Mouse (Mus musculus) large intestine, adult 2 months (tissue): ENCODE measurements around the gene Itm2b. TPM values are rescaled to one million over a fixed set of nuclear protein-coding genes. Genes with fewer than 3 reads are reported as not detected.

Experiments
- DNase-seq: peaks from one replicate; pipeline ENCODE4 v3.0.0-alpha.2; 2012; ENCODE audit warnings: low read depth, low spot score
- WGBS: fragments of 180-500 bp; shearing (Covaris S2); methylation state at CpG from one replicate; pipeline ENCODE4 v1.1.7; 2018; 5-methylcytosine and 5-hydroxymethylcytosine counted together
- polyA plus RNA-seq: library from polyadenylated mRNA; depleted of rRNA; stranded (reverse); fragments of >200 nt; gene quantifications from 2 replicates; pipeline ENCODE4 v1.2.3, GENCODE M21; 2012

Gene Itm2b
- polyA plus RNA-seq, 1 experiment = 734 TPM

DNA sequence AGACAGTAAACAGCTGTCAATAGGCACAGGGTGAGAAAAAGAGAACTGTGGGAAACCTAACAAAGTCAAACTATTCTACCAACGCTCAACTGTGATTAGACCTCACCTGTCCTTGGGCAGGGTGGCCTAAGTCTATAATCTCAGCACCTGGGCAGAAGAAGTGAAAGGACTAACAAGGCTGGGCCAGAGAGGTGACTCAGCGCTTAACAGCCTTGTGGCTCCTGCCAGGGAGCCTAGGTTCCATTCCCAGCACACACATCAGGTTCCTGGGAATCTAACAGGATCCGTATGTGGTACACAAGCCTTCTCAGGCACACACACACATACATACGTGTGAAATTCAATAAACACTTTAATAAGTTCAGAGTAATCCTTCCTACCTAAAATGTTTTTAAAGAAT, 13.5 kb downstream of the Itm2b start:
- WGBS = 60% methylated on average over 4 of the region's 4 CpGs
- no peak for DNase-seq

DNA sequence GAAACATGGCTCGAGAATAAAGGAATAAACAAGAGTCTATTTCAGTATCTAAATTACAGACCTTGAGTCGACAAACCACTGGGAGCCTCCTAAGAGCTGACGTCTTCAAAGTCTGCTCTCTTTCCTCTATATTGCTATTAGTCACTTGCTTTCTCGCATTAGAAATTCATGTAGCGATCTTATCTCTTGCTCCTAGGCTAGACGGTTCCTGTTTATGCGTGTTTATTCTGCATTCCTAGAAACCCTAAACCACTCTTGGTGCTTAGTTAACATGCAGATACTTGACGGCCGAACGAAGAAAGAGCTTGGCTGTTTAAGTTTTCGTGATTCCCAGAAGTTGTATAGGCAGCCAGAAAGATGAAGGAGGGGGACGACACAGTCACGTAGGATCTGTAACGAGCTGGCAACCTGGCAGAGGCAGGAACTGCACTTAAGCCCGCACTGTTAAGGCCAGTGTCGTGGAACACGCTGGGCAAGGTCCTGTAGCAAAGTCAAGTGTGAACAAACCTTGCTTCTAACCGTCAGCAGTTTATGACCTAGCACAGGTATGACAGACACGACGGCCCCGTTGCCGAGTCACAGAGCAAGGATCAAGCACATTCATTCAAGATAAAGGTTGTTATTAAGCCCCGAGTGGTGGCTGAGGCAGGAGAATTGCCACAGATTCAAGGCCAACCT, 14.3 kb downstream of the Itm2b start:
- 70% methylated on average over 23 of the region's 23 CpGs for WGBS
- no peak for DNase-seq

DNA sequence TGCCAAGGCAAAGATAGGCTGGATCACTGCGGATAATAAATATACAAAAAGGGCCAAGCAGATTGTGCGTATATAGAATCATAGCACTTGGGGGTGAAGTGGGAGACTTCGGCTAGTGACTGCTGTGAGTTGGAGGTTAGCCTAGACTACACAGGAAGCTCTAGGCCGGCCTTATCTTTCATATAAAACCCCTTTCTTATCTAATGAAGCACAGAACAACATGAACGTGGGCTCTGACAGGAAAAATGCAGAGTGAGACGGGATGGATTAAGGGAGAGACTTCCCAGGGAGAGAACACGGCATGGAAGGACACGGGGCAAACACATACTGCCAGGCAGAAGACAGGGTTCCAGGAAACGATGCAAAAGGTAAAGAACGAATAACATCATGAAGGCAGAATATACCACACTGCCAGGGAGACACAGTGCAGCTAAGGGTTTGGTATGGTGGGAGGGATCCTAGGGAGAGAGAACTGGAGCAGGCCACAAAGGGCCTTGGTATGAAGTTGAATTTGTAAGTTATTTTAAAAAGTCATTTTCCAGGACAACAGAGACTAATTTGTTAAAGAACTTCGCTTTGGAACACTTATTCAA, 14.9 kb downstream of the Itm2b start:
- DNase-seq = no peak
- WGBS = 70% methylated on average over 11 of the region's 11 CpGs

DNA sequence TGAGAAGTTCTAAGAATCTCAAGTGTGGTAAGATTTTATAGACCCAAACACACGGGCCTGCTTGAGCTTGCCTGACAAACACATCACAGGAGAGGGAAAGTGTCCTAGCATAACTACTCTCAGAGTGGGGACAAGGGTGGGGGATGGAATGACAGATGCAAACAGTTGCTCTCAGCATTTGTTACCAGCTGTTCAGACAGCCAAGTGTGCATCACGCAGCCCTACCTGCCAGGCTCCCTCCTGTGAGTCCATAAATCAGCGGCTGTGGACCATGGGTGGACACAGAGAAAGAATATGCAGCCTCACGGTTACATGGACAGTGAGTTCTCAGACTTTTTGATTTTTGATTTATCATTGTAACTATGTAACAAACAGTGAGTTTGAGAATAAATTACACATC, 15.5 kb downstream of the Itm2b start:
- WGBS = 65% methylated on average over 4 of the region's 4 CpGs
- DNase-seq = no peak

DNA sequence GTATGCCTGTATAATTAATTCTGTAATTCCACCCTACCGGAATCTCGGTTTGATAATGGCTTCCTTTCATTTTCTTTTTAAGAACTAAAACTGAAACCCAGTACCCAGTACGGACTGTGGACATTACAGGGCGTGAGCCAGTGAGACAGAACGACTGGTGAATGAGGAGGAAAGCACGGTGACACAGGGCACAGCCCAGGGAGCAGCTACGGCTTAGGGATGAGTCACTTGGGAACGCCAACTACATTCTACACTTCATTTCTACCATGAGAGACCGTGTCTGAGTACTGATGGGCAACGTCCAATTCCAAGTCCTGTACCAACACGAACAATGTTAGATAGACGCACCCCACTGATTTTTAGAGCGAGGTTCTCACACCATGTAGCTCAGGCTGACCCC, 16.1 kb downstream of the Itm2b start:
- no peak for DNase-seq
- 64% methylated on average over 13 of the region's 13 CpGs for WGBS

DNA sequence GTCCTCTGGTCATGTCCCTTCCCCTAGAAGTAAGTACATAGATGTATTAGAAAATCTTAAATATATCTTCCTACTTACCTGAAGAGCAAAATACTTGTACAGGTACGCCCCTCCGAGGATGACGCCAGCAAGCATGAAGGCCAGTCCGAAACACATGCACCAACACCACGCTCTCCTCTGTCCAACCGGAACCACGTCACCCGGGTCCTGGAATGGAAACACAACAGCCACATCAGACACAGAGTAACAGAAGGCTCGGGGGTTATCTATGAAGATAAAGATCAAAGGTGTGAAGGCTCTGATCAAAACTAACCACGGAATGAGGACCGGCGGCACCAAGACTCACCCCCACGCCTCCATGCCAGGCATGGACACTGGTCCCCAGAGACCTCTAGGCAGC, 16.9 kb downstream of the Itm2b start:
- 93% methylated on average over 13 of the region's 13 CpGs for WGBS
- no peak for DNase-seq

DNA sequence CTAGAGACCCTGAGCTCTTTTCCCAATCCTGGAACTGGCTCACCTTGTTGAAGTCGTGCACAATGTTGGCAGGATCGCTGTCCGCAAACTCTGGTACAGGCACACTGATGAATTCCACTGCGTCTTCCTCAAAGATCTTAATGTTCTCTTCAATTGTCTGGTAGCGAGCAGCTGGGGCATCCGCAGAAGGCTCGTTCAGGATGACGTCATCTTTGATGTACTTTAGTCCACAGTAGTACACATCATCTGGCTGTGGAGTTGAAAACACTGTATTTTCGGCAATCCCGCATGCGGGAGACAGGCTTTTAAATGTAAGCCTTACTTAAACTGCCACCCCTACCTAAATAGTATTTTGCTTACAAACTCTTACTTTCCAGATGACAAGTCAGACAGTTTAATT, 18.8 kb downstream of the Itm2b start:
- no peak for DNase-seq
- WGBS = 81% methylated on average over 11 of the region's 11 CpGs

DNA sequence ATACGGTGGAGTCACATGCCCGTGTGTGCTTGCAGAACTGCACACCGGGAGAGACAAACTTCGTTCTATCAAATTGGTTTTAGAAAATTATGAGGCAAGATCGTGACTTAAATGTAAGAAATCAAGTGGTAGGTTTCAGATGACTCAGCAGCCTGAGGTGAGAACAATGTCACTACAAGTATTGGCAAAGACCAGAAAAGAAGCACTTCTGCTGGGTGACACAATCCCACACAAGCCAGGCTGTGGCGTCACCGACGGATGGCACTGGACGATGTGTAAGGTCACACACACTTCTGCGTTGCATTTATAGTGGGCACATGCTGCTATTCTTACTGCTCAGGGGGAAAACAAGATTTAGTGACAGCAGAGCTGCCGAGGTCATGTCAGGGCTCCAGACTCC, 21.3 kb downstream of the Itm2b start:
- DNase-seq = no peak
- WGBS = 95% methylated on average over 11 of the region's 11 CpGs

DNA sequence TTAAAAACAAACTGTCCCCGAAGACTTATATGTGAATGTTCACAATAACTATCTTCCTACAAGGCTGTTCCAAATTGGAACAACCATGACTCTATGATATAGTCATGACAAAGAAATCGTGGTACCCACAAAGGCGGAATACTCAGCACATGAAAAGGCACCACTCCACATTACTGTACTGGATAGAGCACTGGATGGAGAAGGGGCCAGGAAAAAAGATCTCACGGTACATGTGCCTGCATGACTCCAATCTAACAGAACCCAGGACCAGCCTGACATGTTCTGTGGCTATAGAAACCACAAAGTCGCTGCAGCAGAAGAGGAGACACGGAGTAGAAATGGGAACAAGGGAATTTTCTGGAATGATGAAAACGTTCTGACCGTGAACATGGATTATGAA, 30.4 kb downstream of the Itm2b start:
- 89% methylated on average over 8 of the region's 8 CpGs for WGBS
- DNase-seq = no peak

DNA sequence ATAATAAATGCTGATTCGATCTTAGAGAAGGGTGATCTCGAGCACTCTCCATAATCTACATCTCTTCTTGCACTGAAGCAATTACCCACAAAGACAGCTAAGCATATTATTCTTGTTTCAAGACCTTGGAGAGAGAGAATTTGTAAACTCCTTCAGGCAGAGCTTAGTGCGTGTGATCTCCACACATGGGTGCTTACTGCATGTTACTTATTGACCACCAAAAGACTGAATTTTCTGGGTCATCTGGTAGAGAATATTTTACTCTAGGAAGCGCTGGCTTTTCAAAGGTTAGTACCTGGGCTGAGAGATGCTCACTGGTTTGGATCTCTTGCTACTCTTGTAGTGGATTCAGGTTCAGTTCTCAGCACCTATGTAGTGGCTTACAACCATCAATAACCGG, 34.0 kb downstream of the Itm2b start:
- 96% methylated on average over 5 of the region's 5 CpGs for WGBS
- no peak for DNase-seq

DNA sequence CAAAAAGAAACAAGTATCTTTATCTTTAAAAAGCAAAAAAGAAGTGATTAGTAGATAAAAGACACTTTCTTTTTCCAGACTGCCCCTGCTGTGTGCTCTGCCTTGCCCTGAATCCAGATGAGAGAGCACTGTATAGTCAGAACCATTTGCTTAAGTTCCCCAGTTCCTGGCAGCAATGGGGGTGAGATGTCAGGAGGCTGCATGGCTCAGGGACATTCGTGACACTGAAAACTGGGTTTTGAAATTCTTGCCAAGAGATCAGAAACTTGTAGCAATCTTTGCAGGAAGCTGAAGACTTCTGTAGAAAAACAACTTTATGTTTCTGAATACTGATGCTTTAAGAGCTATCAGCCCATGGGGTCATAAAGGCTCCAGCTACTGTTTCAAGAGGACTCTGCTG, 35.1 kb downstream of the Itm2b start:
- DNase-seq = no peak
- WGBS = 85% methylated on average over 1 of the region's 1 CpGs

DNA sequence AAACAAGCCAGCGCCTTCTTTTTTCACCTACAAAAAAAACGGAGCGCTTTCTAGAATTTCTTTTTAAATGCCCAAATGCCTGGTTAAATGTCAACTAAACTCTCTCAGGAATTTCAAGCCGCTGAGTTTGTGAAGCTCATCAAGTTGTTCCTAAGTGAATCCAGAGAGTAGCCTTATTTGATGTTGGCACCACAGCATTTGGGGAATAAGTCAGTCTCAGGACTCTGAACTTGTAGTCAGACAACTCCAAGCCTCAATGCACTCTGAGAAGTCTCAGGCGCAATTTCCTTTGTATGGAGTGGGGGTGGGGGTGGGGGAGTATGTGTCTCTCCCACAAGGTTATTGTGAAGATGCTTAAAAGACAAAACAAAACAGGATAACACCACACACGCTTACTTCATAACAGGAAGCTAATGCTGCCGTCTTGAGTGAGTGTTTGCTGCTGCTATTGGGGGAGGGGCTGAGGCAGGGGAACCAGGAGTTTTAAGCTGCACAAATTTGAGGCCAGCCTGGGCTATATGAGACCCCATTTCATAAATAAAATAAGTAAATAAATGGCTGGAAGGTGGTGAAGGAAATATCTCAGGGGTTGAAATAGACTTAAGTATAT, 35.9 kb downstream of the Itm2b start:
- WGBS = 66% methylated on average over 7 of the region's 7 CpGs

DNA sequence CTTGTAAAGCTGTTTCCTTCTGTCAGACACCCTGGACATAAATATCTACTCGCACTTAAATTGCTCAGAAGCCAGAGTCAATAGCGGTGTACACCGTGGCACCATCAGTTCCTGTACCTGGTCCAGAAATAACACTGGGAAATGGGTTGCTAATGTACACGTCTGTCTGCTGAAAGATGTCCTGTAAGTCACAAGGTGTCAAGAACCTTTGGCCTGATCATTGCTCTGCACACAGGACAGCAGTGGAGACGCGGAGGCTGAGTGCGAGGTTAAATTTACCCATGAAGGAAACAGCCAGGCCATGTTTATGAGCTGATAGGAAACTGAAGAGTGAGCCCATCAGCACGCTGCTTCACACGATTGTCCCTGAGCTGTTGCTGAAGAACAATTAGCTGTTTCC, 37.8 kb downstream of the Itm2b start:
- WGBS = 77% methylated on average over 9 of the region's 9 CpGs
- no peak for DNase-seq

More for the DNA sequence above, 35.9 kb downstream of the Itm2b start:
- no peak for DNase-seq

DNA sequence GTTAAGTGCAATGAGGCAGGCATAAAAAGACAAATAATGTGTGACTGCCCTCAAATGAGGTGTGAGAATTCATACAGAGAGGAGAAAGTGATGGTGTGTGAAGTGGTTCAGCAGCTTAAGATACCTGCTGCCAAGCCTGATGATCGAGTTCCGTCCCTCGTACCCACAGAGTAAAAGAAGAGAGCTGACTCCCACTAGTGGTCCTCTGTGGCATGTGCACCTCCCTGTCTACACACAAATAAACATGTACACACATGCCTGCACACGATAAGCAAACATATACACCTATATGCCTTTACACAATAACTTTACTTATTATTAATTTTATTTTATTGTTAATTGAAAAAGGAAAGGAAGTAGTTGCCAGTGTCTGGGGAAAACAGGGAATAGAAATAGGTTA, 39.5 kb downstream of the Itm2b start:
- 94% methylated on average over 4 of the region's 4 CpGs for WGBS
- no peak for DNase-seq

DNA sequence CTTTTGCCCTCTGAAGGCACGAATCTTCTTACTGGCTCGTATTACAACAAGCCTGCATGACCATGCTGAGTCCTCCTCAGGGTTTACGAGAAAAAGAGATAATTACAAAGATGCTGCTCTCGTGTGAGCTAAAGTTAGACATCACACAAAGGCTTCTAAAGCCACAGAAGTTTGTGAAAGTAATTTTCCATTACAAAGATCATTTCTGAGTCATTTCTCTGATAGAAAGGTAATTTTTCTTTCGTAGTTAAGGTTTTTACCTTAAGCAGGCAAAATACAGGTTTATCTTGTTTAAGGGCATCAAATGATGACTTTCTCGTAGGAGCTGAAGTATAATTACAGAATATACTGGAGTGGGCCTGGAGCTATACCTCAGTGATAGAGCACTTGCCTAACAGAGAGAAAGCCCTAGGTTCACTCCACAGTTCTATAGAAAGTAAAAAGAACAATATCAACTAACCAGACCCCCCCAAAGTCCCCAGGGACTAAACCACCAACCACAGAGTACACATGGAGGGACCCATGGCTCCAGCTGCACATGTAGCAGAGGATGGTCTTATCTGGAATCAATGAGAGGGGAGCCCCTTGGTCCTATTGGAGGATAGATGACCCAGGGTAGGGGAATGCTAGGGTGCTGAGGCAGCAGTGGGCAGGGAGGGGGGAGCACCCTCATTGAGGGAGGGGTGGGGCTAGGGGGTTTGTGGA, 44.9 kb downstream of the Itm2b start:
- no peak for DNase-seq
- 58% methylated on average over 6 of the region's 6 CpGs for WGBS

DNA sequence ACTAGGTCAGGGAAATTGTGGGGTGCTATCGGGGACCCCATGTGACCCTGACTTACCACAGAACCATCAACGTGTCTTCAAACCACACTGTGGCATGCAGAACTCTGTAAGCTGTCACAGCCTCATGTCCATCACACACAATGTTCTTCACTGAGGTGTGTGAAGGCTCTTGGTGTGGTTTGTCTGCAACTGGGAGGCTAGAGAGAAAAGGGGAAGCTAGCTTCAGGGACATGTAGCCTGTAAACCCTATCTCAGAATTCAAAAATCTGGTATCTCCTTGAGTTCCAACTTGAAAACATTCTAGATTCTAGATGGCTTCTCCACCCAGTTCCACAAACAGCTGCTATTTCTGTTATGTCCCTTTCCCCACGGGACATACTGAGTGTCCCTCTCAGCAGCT, 45.5 kb downstream of the Itm2b start:
- 68% methylated on average over 3 of the region's 3 CpGs for WGBS
- DNase-seq = no peak

DNA sequence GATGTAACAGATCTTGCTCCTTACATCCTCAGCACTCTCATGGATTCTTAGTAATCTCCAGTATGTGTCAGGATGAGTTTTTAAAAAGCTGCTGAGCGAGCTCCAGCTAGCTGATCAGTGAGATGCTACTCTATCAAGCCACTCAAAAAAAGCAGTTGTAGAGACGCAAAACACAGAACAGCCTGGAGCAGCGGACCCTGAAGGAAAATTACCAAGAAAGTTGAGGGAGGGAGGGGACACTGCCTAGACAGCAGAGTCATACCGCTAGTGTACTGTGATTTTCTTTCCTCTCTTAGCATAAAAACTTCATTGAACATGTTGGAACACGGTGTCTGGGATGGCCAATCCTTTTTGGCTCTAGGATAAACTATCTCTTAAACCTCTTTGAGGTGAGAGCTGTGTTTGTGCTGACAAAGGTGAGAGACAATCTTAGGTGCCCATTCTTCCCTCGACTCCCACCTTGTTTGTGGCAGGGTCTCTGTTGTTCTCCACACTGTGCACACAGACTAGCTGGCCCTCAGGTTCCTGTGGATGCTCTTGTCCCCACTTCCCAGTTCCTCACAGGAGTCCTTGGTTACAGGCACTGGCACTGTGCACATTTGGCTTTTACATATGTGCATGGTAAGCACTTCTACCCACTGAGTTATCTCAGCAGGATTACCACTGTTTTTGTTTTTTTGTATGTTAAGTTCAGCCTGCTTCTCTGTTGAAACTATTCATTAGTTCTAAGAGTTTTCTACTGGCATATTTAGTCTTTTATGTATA, 48.6 kb downstream of the Itm2b start:
- WGBS = 71% methylated on average over 6 of the region's 6 CpGs

DNA sequence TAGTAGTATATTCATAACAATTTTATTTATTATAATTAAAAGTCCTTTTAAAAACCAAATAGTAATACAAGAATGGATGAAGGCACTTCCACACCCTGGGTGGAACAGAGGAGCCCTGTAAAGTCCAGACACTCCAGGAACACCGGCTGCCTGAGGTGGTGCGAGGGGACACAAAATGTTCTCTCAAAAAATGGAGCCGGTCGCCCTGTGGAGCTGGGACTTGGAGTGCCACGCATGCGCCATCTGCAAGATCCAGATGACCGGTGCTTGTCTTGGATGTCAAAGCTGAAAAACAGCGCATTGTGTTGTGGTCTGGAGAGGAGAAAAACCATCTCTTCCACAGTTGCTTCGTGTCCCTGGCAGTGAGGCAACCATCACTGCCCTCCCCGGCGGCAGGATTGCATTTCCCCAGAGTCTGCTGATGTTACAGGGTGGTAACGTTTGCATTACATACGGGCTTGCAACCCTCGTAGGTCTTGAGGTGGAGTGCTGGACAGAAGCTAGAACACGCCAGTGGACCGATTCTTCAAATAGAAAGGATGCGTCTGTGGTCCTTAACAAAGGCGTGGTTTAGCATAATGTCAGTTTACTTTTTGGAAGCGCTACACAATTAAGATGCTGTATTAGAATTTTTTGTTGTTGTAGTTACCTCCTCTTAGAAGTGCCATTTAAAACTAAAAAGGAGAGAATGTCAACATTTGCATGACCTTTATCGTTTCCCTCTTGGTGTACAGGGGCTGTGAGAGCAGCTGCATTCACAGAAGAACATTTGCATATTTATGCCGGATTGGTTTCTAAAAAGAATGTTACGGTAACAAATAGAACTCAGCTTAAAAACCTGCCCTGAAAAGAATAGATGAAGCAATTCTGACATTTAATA, 49.9 kb downstream of the Itm2b start:
- no peak for DNase-seq
- WGBS = 76% methylated on average over 22 of the region's 22 CpGs

More for the DNA sequence above, 48.6 kb downstream of the Itm2b start:
- no peak for DNase-seq

DNA sequence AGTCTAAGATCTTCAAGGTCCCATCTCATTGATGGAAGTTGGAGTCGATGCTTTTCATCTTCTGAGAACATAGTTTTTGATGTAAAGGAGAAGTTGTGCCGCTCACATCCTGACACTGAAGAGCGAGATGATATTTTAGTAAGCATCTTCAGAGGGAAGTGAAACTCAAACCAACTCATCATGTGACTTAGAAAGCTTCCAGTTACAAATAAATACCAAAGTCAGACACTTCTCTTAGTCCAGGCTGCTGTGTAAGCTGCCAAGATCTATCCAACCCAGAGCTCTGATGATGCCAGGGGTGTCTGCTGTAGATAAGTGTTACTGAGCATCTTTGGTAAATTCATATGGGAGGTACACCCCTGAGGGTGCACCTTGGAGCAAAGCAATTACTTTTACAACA, 51.2 kb downstream of the Itm2b start:
- DNase-seq = no peak
- 81% methylated on average over 3 of the region's 3 CpGs for WGBS
